Mouse (Mus musculus) liver, postnatal 0 days (tissue): ENCODE measurements around the gene Dyrk3.

Experiments
- CTCF ChIP-seq: sonication (generic); IDR thresholded peaks from 2 replicates; pipeline ENCODE4 v1.5.1; 2016; ENCODE audit warnings: antibody characterized with exemption, low read depth
- EP300 ChIP-seq: IDR thresholded peaks from 2 replicates; pipeline ENCODE4 v1.6.1; 2016; ENCODE audit warnings: antibody characterized with exemption, low read depth, mild to moderate bottlenecking

GRCm38 (mm10) chr1:131183201-131183600, 45.1 kb upstream of the Dyrk3 start:
- TF ChIP-seq CTCF (no peak), EP300 (no peak)
